ENCODE assay signal across 10 mouse cellular contexts in genomic region chr11:53524905-53525304, GRCm38 (mm10). TPM values are rescaled to one million over a fixed set of nuclear protein-coding genes. Genes with fewer than 3 reads are reported as not detected.
DNase-seq lines count a peak whose midpoint lies in the region; ATAC-seq and TF ChIP-seq lines count a peak whose summit lies in the region.
"Had no signal": no experiment of that assay in that cellular context is flagged by ENCODE, and none has a peak within 500 bp of the region (broad histone marks: within the 10 kb centered on the region; RNA-seq: fewer than 3 reads in every experiment).

No protein-coding gene starts in this region.

- ATAC-seq in heart, embryonic 15.5 days (replicated peaks; ENCODE audit: insufficient number of reproducible peaks, insufficient read depth, low FRiP score, low read depth), result no peak
- ATAC-seq in limb, embryonic 15.5 days (ENCODE audit: insufficient number of reproducible peaks, low FRiP score, low TSS enrichment, low read depth), result no peak

- H3K27ac ChIP-seq in heart, embryonic 15.5 days, result peak overlapping the region; percentile 74
- no peak overlapping the region for H3K27ac ChIP-seq in ES-Bruce4 (ENCODE audit: insufficient read depth, low read length)
- 0 out of 2 replicates have a peak overlapping the region, but pooled peaks have one; percentile 11 for H3K27ac ChIP-seq in limb, embryonic 15.5 days
- H3K27ac ChIP-seq: hindbrain, embryonic 15.5 days; lung, embryonic 15.5 days had no signal

- DNase-seq in heart, postnatal 10 days, result no peak
- DNase-seq in A20 (ENCODE audit: low read depth, low spot score), result peak; percentile 50
- no peak for DNase-seq in urinary bladder, postnatal 10 days (ENCODE audit: low spot score)
- no peak for DNase-seq in layer of hippocampus, postnatal 36 days
- no peak for DNase-seq in layer of hippocampus, adult 9-10 months (ENCODE audit: low spot score)

- H3K4me3 ChIP-seq in heart, embryonic 15.5 days, result no peak overlapping the region
- H3K4me3 ChIP-seq in ES-Bruce4 (ENCODE audit: low read depth, low read length), result no peak overlapping the region
- H3K4me3 ChIP-seq in limb, embryonic 15.5 days, result no peak overlapping the region
- H3K4me3 ChIP-seq: hindbrain, embryonic 15.5 days; lung, embryonic 15.5 days had no signal

- no peaks in the 10 kb centered on the region for H3K9me3 ChIP-seq in heart, embryonic 15.5 days (replicated peaks)
- H3K9me3 ChIP-seq in ES-Bruce4 (replicated peaks; ENCODE audit: control insufficient read depth, insufficient read depth, low read length, poor library complexity, severe bottlenecking), result no peaks in the 10 kb centered on the region
- H3K9me3 ChIP-seq in limb, embryonic 15.5 days, result no peaks in the 10 kb centered on the region
- H3K9me3 ChIP-seq: hindbrain, embryonic 15.5 days; lung, embryonic 15.5 days had no signal

- no peaks in the 10 kb centered on the region for H3K27me3 ChIP-seq in heart, embryonic 15.5 days
- H3K27me3 ChIP-seq in ES-Bruce4 (ENCODE audit: control insufficient read depth, insufficient read depth, low read length, poor library complexity, severe bottlenecking), result no peaks in the 10 kb centered on the region
- H3K27me3 ChIP-seq in limb, embryonic 15.5 days, result no peaks in the 10 kb centered on the region
- H3K27me3 ChIP-seq: hindbrain, embryonic 15.5 days; lung, embryonic 15.5 days had no signal

- no peak overlapping the region for H3K4me2 ChIP-seq in heart, embryonic 15.5 days
- no peak overlapping the region for H3K4me2 ChIP-seq in limb, embryonic 15.5 days
- H3K4me2 ChIP-seq: hindbrain, embryonic 15.5 days; lung, embryonic 15.5 days had no signal

- H3K9ac ChIP-seq in heart, embryonic 15.5 days, result no peak overlapping the region
- no peak overlapping the region for H3K9ac ChIP-seq in ES-Bruce4 (ENCODE audit: low read depth, poor library complexity, severe bottlenecking)
- no peak overlapping the region for H3K9ac ChIP-seq in limb, embryonic 15.5 days
- H3K9ac ChIP-seq: hindbrain, embryonic 15.5 days; lung, embryonic 15.5 days had no signal

- H3K36me3 ChIP-seq in heart, embryonic 15.5 days, result no peaks in the 10 kb centered on the region
- H3K36me3 ChIP-seq in ES-Bruce4 (ENCODE audit: control insufficient read depth, insufficient read depth, low read length, poor library complexity, severe bottlenecking), result no peaks in the 10 kb centered on the region
- no peaks in the 10 kb centered on the region for H3K36me3 ChIP-seq in limb, embryonic 15.5 days
- H3K36me3 ChIP-seq: hindbrain, embryonic 15.5 days; lung, embryonic 15.5 days had no signal

- peaks cover 86% of the 10 kb centered on the region for H3K4me1 ChIP-seq in heart, embryonic 15.5 days (replicated peaks)
- H3K4me1 ChIP-seq in ES-Bruce4 (ENCODE audit: control insufficient read depth, insufficient read depth, low read length), result peaks cover 7% of the 10 kb centered on the region
- H3K4me1 ChIP-seq in limb, embryonic 15.5 days, result peaks cover 82% of the 10 kb centered on the region

- no peak for TF ChIP-seq EP300 in ES-Bruce4 (IDR thresholded peaks at IDR 0.05; ENCODE audit: insufficient read depth, low read depth, low read length)

- 72% methylated on average over 6 of the region's 6 CpGs for whole genome bisulfite sequencing in heart, embryonic 15.5 days
- 76% methylated on average over 6 of the region's 6 CpGs for WGBS in limb, embryonic 15.5 days

- no peak for TF ChIP-seq POLR2A in ES-Bruce4 (IDR thresholded peaks at IDR 0.05; ENCODE audit: insufficient read depth, low read length)

- intact Hi-C loops in heart, postnatal 10 days (cut with DNase I), result no loop called here

- TF ChIP-seq CTCF in ES-Bruce4 (IDR thresholded peaks at IDR 0.05; ENCODE audit: low read depth, low read length), result peak; percentile 65

RNA-seq across cellular contexts. Expression of gene Sept8, which starts 5.8 kb away (rescaled TPM):
- 18.8 and 23.3 TPM in 2 replicates for polyA plus RNA-seq in heart, embryonic 15.5 days (2015; fragmentation: Nextera tagmentation; extraction: Ambion mirVana)
- total RNA-seq in heart, postnatal 10 days (2021), result 10 to 100 TPM; 62.5 to 62.7 TPM
- 39.5 and 40.1 TPM in 2 replicates for polyA plus RNA-seq in ES-Bruce4 (2011; ENCODE audit: insufficient read depth, insufficient read length, low read depth, missing spikeins)
- 54.9 and 55.4 TPM in 2 replicates for polyA plus RNA-seq in limb, embryonic 15.5 days (2015; fragmentation: Nextera tagmentation; extraction: Ambion mirVana)
- total RNA-seq in layer of hippocampus, postnatal 36 days (2021), result 100 to 1,000 TPM; 256 to 257 TPM

RNA-seq across cellular contexts. Expression of gene Kif3a, which starts 42.3 kb away (rescaled TPM):
- polyA plus RNA-seq in heart, embryonic 15.5 days (2015; fragmentation: Nextera tagmentation; extraction: Ambion mirVana), result 43.5 and 43.6 TPM in 2 replicates
- 10 to 100 TPM; 12.3 to 14.4 TPM for total RNA-seq in heart, postnatal 10 days (2021)
- 28.9 and 31.6 TPM in 2 replicates for polyA plus RNA-seq in ES-Bruce4 (2011; ENCODE audit: insufficient read depth, insufficient read length, low read depth, missing spikeins)
- polyA plus RNA-seq in limb, embryonic 15.5 days (2015; fragmentation: Nextera tagmentation; extraction: Ambion mirVana), result 69.2 and 82.2 TPM in 2 replicates
- 100 to 1,000 TPM; 131 to 139 TPM for total RNA-seq in layer of hippocampus, postnatal 36 days (2021)

RNA-seq across cellular contexts. Expression of gene Sowaha, which starts 44.8 kb away (rescaled TPM):
- polyA plus RNA-seq in heart, embryonic 15.5 days (2015; fragmentation: Nextera tagmentation; extraction: Ambion mirVana), result 0.34 and 0.48 TPM in 2 replicates
- total RNA-seq in heart, postnatal 10 days (2021), result under 1 TPM; 0.10 TPM
- polyA plus RNA-seq in ES-Bruce4 (2011; ENCODE audit: insufficient read depth, insufficient read length, low read depth, missing spikeins), result not detected in 2 replicates
- 0.21 and 0.28 TPM in 2 replicates for polyA plus RNA-seq in limb, embryonic 15.5 days (2015; fragmentation: Nextera tagmentation; extraction: Ambion mirVana)
- total RNA-seq in layer of hippocampus, postnatal 36 days (2021), result 100 to 1,000 TPM; 140 to 143 TPM

RNA-seq across cellular contexts. Expression of gene Gm9945, which starts 44.9 kb away (rescaled TPM):
- not detected in 2 replicates for polyA plus RNA-seq in heart, embryonic 15.5 days (2015; fragmentation: Nextera tagmentation; extraction: Ambion mirVana)
- total RNA-seq in heart, postnatal 10 days (2021), result not detected
- not detected in 2 replicates for polyA plus RNA-seq in ES-Bruce4 (2011; ENCODE audit: insufficient read depth, insufficient read length, low read depth, missing spikeins)
- not detected in 2 replicates for polyA plus RNA-seq in limb, embryonic 15.5 days (2015; fragmentation: Nextera tagmentation; extraction: Ambion mirVana)
- total RNA-seq in layer of hippocampus, postnatal 36 days (2021), result 1 to 10 TPM; 2.3 TPM
- polyA plus RNA-seq: lung, embryonic 15.5 days had no signal

RNA-seq across cellular contexts. Expression of gene Gm9837, which starts 54.6 kb away (rescaled TPM):
- polyA plus RNA-seq in heart, embryonic 15.5 days (2015; fragmentation: Nextera tagmentation; extraction: Ambion mirVana), result not detected in 2 replicates
- total RNA-seq in heart, postnatal 10 days (2021), result not detected
- not detected in 2 replicates for polyA plus RNA-seq in ES-Bruce4 (2011; ENCODE audit: insufficient read depth, insufficient read length, low read depth, missing spikeins)
- not detected in 2 replicates for polyA plus RNA-seq in limb, embryonic 15.5 days (2015; fragmentation: Nextera tagmentation; extraction: Ambion mirVana)
- total RNA-seq in layer of hippocampus, postnatal 36 days (2021), result under 1 TPM in 1 of 2 experiments, not detected in 1; 0.56 TPM
- polyA plus RNA-seq: hindbrain, embryonic 15.5 days; lung, embryonic 15.5 days had no signal
